In the genomic region with DNA sequence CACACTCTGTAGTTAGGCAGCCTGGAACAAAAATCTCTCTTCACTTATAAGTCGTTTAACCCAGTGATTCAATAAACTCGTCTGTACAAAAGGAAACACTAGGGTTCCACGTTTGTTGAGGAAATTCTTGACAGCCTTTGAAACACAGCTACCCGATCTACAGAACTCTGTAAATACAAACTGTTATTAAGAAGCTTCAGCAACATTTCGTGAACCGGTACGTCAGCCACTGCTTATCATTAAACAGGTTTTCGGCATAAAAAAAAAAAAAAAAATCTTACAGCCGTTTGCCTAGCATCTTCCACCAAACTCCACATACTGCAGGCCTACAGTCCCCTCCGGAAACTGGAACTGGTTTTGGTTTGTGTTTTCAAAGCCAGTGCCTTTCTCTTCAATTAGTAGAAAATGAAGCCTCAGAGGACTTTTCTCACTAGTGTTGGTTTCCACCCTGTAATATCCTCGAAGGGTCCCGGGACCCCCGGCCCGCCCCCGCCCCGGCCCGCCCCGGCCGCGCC, we compare ENCODE assay signal across 8 mouse cellular contexts. TPM values are rescaled to one million over a fixed set of nuclear protein-coding genes. Genes with fewer than 3 reads are reported as not detected.
A peak's percentile ranks its signal among the peaks of the same experiment; 100 is the strongest.
DNase-seq lines count a peak whose midpoint lies in the region; ATAC-seq and TF ChIP-seq lines count a peak whose summit lies in the region.

No protein-coding gene starts in this region.

- no peak; the same call in none of the 2 replicates for ATAC-seq in forebrain, embryonic 14.5 days
- ATAC-seq in liver, embryonic 15.5 days (ENCODE audit: insufficient read depth), result peak; percentile 59

- no peaks in the 10 kb centered on the region for H3K9me3 ChIP-seq in ES-E14 (ENCODE audit: control insufficient read depth, insufficient read depth, low read depth, low read length)
- H3K9me3 ChIP-seq in forebrain, embryonic 14.5 days (replicated peaks; ENCODE audit: control insufficient read depth, low read length), result no peaks in the 10 kb centered on the region
- H3K9me3 ChIP-seq in liver, embryonic 15.5 days (replicated peaks), result no peaks in the 10 kb centered on the region

- in situ Hi-C loops in ES-E14 (cut with MboI; ENCODE audit: low sequenced_read_pairs in 2 of 2, unreplicated experiment in 2 of 2), result no loop called here

- H3K4me2 ChIP-seq in forebrain, embryonic 14.5 days (ENCODE audit: low read length), result peak overlapping the region; percentile 68
- peak overlapping the region; percentile 76 for H3K4me2 ChIP-seq in liver, embryonic 15.5 days

- peak overlapping the region; percentile 79 to 98 for H3K4me3 ChIP-seq in ES-E14 (ENCODE audit: insufficient read depth in 1 of 2, low read depth in 1 of 2, low read length in 2 of 2, poor library complexity in 1 of 2, severe bottlenecking in 1 of 2)
- peak overlapping the region; percentile 76 for H3K4me3 ChIP-seq in forebrain, embryonic 14.5 days (ENCODE audit: low read depth, low read length)
- peak overlapping the region; percentile 98 for H3K4me3 ChIP-seq in liver, embryonic 15.5 days (replicated peaks)

- no peaks in the 10 kb centered on the region for H3K4me1 ChIP-seq in ES-E14 (ENCODE audit: control insufficient read depth in 2 of 2, insufficient read depth in 2 of 2, low read length in 2 of 2, poor library complexity in 1 of 2)
- H3K4me1 ChIP-seq in forebrain, embryonic 14.5 days (ENCODE audit: control insufficient read depth, insufficient read depth, low read length), result peaks cover 8% of the 10 kb centered on the region
- H3K4me1 ChIP-seq in liver, embryonic 15.5 days (replicated peaks), result peaks cover 12% of the 10 kb centered on the region

- peak; percentile 4 for DNase-seq in heart, adult 8-10 months (ENCODE audit: low spot score)
- no peak for DNase-seq in heart, adult 11 months
- peak; percentile 6 for DNase-seq in ES-E14 (ENCODE audit: low read depth, low spot score)
- DNase-seq in forebrain, embryonic 14.5 days (ENCODE audit: low spot score), result no peak
- no peak for DNase-seq in right cerebral cortex, postnatal 25 days
- no peak for DNase-seq in right cerebral cortex, postnatal 36 days (ENCODE audit: low spot score in 2 of 2)
- no peak for DNase-seq in lung, postnatal 4 days

- H3K27ac ChIP-seq in ES-E14 (ENCODE audit: insufficient read depth, low read depth, low read length, poor library complexity, severe bottlenecking), result no peak overlapping the region
- peak overlapping the region; percentile 70 for H3K27ac ChIP-seq in forebrain, embryonic 14.5 days (ENCODE audit: low read depth, low read length)
- H3K27ac ChIP-seq in liver, embryonic 15.5 days (replicated peaks), result peak overlapping the region; percentile 75

- peak overlapping the region; percentile 74; the same call in 1 of the 2 replicates for H3K9ac ChIP-seq in ES-E14 (ENCODE audit: insufficient read depth, low read depth, low read length, poor library complexity, severe bottlenecking)
- peak overlapping the region; percentile 71 for H3K9ac ChIP-seq in forebrain, embryonic 14.5 days (ENCODE audit: low read length)
- peak overlapping the region; percentile 91 for H3K9ac ChIP-seq in liver, embryonic 15.5 days

- no peaks in the 10 kb centered on the region for H3K27me3 ChIP-seq in forebrain, embryonic 14.5 days (replicated peaks; ENCODE audit: control insufficient read depth, insufficient read depth, low read length)
- H3K27me3 ChIP-seq in liver, embryonic 15.5 days, result no peaks in the 10 kb centered on the region

- WGBS in forebrain, embryonic 14.5 days, result under 1% methylated on average over 20 of the region's 20 CpGs
- under 1% methylated on average over 20 of the region's 20 CpGs for WGBS in liver, embryonic 15.5 days (ENCODE audit: insufficient replicate concordance)

- peaks cover 6% of the 10 kb centered on the region for H3K36me3 ChIP-seq in ES-E14 (ENCODE audit: control insufficient read depth, insufficient read depth, low read length, poor library complexity, severe bottlenecking)
- peaks cover 16% of the 10 kb centered on the region; the same call in 1 of the 2 replicates for H3K36me3 ChIP-seq in forebrain, embryonic 14.5 days (ENCODE audit: control insufficient read depth, insufficient read depth, low read length)
- H3K36me3 ChIP-seq in liver, embryonic 15.5 days (replicated peaks), result peaks cover 22% of the 10 kb centered on the region

TF ChIP-seq in ES-E14, 5 proteins besides CTCF, POLR2A, EP300 and RAD21:
- TF ChIP-seq ZNF384 (IDR thresholded peaks at IDR 0.05; ENCODE audit: low read depth, low read length) (0 out of 2 replicates have a peak, but pooled peaks have one; percentile 49), MAFK (IDR thresholded peaks at IDR 0.05; ENCODE audit: insufficient read depth, low read depth, low read length) (no peak)

RNA-seq across cellular contexts. Expression of a gene that starts 0.6 kb away (rescaled TPM):
- total RNA-seq in heart, adult 8-10 months (2022), result 1 to 10 TPM; 1.5 to 3.6 (median 2.7) TPM
- total RNA-seq in ES-E14 (2012; rRNA removed), result 64.1 and 84.4 TPM in 2 replicates
- polyA plus RNA-seq in forebrain, embryonic 14.5 days (2014; fragmentation: Nextera tagmentation; extraction: Ambion mirVana), result 91.0 and 109 TPM in 2 replicates
- polyA plus RNA-seq in liver, embryonic 15.5 days (2015; fragmentation: Nextera tagmentation; extraction: Ambion mirVana), result 124 and 171 TPM in 2 replicates

RNA-seq across cellular contexts. Expression of a gene that starts 58.6 kb away (rescaled TPM):
- not detected for total RNA-seq in heart, adult 8-10 months (2022)
- 1.6 TPM in 1 of 2 replicates, not detected in the other for total RNA-seq in ES-E14 (2012; rRNA removed)
- polyA plus RNA-seq in forebrain, embryonic 14.5 days (2014; fragmentation: Nextera tagmentation; extraction: Ambion mirVana), result not detected in 2 replicates
- 0.52 and 1.5 TPM in 2 replicates for polyA plus RNA-seq in liver, embryonic 15.5 days (2015; fragmentation: Nextera tagmentation; extraction: Ambion mirVana)

Comparison
In these comparisons a context has a peak if more than half of its experiments do, and no peak if none do; other contexts are left out.
1. DNase-seq: peak in heart, adult 8-10 months (single experiment) and ES-E14 (single experiment); none in heart, adult 11 months (single experiment), forebrain, embryonic 14.5 days (single experiment), right cerebral cortex, postnatal 25 days (single experiment), right cerebral cortex, postnatal 36 days (0 of 2) and lung, postnatal 4 days (0 of 2).
2. RNA of a gene that starts 0.6 kb away (total RNA-seq): 64.1 to 84.4 TPM in ES-E14; 1.5 to 3.6 TPM in heart, adult 8-10 months; every median in the first group is over 10 times any median in the second.
3. Peak in every context shown above with its lines, with median percentiles within 50 percentile points of each other: H3K4me3 ChIP-seq and H3K9ac ChIP-seq.